Mouse (Mus musculus): ENCODE data around the gene Tmem120b.

The Tmem120b gene

GRCm38 (mm10) chr5:123068115-123068514, at the start of gene Tmem120b:
Tmem120b (plus strand) TSS chr5:123068415.
- DNase-seq (ENCODE audit: low spot score): no peak

GRCm38 (mm10) chr5:123019336-123020016, 48.7 kb upstream of the Tmem120b start:
- DNase-seq (ENCODE audit: low spot score): no peak

- DNase-seq (ENCODE audit: low spot score): no peak
These were observed 47.8 kb upstream of the Tmem120b start for GRCm38 (mm10) chr5:123020426-123020825.

GRCm38 (mm10) chr5:123021438-123021837, 46.8 kb upstream of the Tmem120b start:
- no peak for DNase-seq (ENCODE audit: low spot score)

GRCm38 (mm10) chr5:123023049-123023448, 45.2 kb upstream of the Tmem120b start:
- DNase-seq (ENCODE audit: low spot score): no peak

GRCm38 (mm10) chr5:123024312-123024711, 43.9 kb upstream of the Tmem120b start:
- no peak for DNase-seq (ENCODE audit: low spot score)

GRCm38 (mm10) chr5:123024965-123025573, 43.1 kb upstream of the Tmem120b start:
- no peak for DNase-seq (ENCODE audit: low spot score)

GRCm38 (mm10) chr5:123026414-123026813, 41.8 kb upstream of the Tmem120b start:
- DNase-seq (ENCODE audit: low spot score): no peak

- DNase-seq (ENCODE audit: low spot score): no peak
These were observed 40.8 kb upstream of the Tmem120b start for GRCm38 (mm10) chr5:123027436-123027835.

- DNase-seq (ENCODE audit: low spot score): no peak
These were observed 38.5 kb upstream of the Tmem120b start for GRCm38 (mm10) chr5:123029729-123030128.

- DNase-seq (ENCODE audit: low spot score): no peak
These were observed 36.9 kb upstream of the Tmem120b start for GRCm38 (mm10) chr5:123031312-123031711.

- DNase-seq (ENCODE audit: low spot score): no peak
These were observed 34.5 kb upstream of the Tmem120b start for GRCm38 (mm10) chr5:123033646-123034160.

GRCm38 (mm10) chr5:123035089-123035488, 33.1 kb upstream of the Tmem120b start:
- no peak for DNase-seq (ENCODE audit: low spot score)

GRCm38 (mm10) chr5:123035564-123035963, 32.7 kb upstream of the Tmem120b start:
- no peak for DNase-seq (ENCODE audit: low spot score)

- no peak for DNase-seq (ENCODE audit: low spot score)
These were observed 30.1 kb upstream of the Tmem120b start for GRCm38 (mm10) chr5:123038115-123038514.

GRCm38 (mm10) chr5:123039120-123039752, 29.0 kb upstream of the Tmem120b start:
- DNase-seq (ENCODE audit: low spot score): no peak

- no peak for DNase-seq (ENCODE audit: low spot score)
These were observed 27.4 kb upstream of the Tmem120b start for GRCm38 (mm10) chr5:123040796-123041195.

- DNase-seq (ENCODE audit: low spot score): no peak
These were observed 24.4 kb upstream of the Tmem120b start for GRCm38 (mm10) chr5:123043856-123044255.

GRCm38 (mm10) chr5:123045561-123046295, 22.5 kb upstream of the Tmem120b start:
- no peak for DNase-seq (ENCODE audit: low spot score)

GRCm38 (mm10) chr5:123046916-123047315, 21.3 kb upstream of the Tmem120b start, which contains the start of gene Morn3:
Morn3 (minus strand) TSS chr5:123047016.
- no peak for DNase-seq (ENCODE audit: low spot score)

- DNase-seq (ENCODE audit: low spot score): no peak
These were observed 18.9 kb upstream of the Tmem120b start for GRCm38 (mm10) chr5:123049271-123049670.

- no peak for DNase-seq (ENCODE audit: low spot score)
These were observed 17.3 kb upstream of the Tmem120b start for GRCm38 (mm10) chr5:123050918-123051317.
